Mouse (Mus musculus): Measurements from ENCODE around the gene Slc22a7.

- TF ChIP-seq CTCF (IDR thresholded peaks at IDR 0.05; ENCODE audit: insufficient read depth, low read length) = no peak
- TF ChIP-seq POLR2A (IDR thresholded peaks at IDR 0.05; ENCODE audit: borderline replicate concordance, extremely low read depth, low read depth, low read length) = no peak
These were observed 15.2 kb upstream of the Slc22a7 start for GRCm38 (mm10) chr17:46453302-46453948.
